Mouse (Mus musculus): ENCODE results near the gene Syndig1. TPM values are rescaled to one million over a fixed set of nuclear protein-coding genes. Genes with fewer than 3 reads are reported as not detected.

Syndig1 gene
- polyA plus RNA-seq, 1 experiment from 2014 or later, result 9.8 TPM

DNA sequence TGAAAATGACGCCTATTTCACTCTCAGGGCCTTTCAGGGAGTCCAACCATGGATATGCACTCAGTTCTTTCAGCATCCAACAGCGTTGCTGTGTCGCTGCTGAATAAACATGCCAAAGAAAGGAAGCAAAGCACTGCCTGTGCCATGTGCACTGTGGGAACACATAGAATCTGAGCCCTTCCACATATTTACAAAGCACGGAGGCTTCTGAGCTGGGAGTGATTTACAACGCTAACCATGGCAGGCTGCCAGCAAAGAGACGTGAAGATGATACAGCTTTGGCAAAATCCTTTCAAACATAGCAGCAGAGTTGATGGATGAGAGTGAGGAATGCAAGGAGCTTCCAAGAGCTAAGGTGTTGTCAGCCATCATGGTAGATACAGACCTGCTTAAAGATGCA lies 144.6 kb downstream of the Syndig1 start:
- Histone ChIP-seq H3K4me1 (replicated peaks; ENCODE audit: control insufficient read depth, insufficient read depth, low read length) (peaks cover 3% of the 10 kb centered on the region; the same call in 1 of the 2 replicates), H3K27me3 (replicated peaks; ENCODE audit: control insufficient read depth, insufficient read depth, low read length) (no peaks in the 10 kb centered on the region), H3K9me3 (ENCODE audit: control insufficient read depth, low read length) (no peaks in the 10 kb centered on the region), H3K27ac (ENCODE audit: low read depth) (0 out of 2 replicates have a peak overlapping the region, but pooled peaks have one; percentile 38), H3K9ac (ENCODE audit: low read length) (no peak overlapping the region), H3K36me3 (ENCODE audit: control insufficient read depth, insufficient read depth, low read length) (no peaks in the 10 kb centered on the region), H3K4me3 (ENCODE audit: low read depth, low read length) (no peak overlapping the region), H3K4me2 (ENCODE audit: low read length) (no peak overlapping the region)
- DNase-seq (ENCODE audit: low spot score), result peak; percentile 63
- 25% methylated on average over 6 of the region's 6 CpGs for WGBS
- no peak for ATAC-seq (replicated peaks; ENCODE audit: low FRiP score, low TSS enrichment, low read depth)

- ATAC-seq (replicated peaks; ENCODE audit: low FRiP score, low TSS enrichment, low read depth), result no peak
- H3K4me3 ChIP-seq (ENCODE audit: low read depth, low read length), result no peak overlapping the region
- H3K27ac ChIP-seq (ENCODE audit: low read depth), result no peak overlapping the region
- no peak overlapping the region for H3K9ac ChIP-seq (ENCODE audit: low read length)
- H3K4me2 ChIP-seq (ENCODE audit: low read length), result no peak overlapping the region
- no peaks in the 10 kb centered on the region for H3K4me1 ChIP-seq (replicated peaks; ENCODE audit: control insufficient read depth, insufficient read depth, low read length)
- H3K36me3 ChIP-seq (ENCODE audit: control insufficient read depth, insufficient read depth, low read length), result no peaks in the 10 kb centered on the region
- 81% methylated on average over 1 of the region's 1 CpGs for WGBS
- no peaks in the 10 kb centered on the region for H3K27me3 ChIP-seq (replicated peaks; ENCODE audit: control insufficient read depth, insufficient read depth, low read length)
- no peaks in the 10 kb centered on the region for H3K9me3 ChIP-seq (ENCODE audit: control insufficient read depth, low read length)
- DNase-seq (ENCODE audit: low spot score), result no peak
Measured at GRCm38 (mm10) chr2:149980419-149980818, 151.4 kb downstream of the Syndig1 start.

GRCm38 (mm10) chr2:149982466-149982865 lies 153.5 kb downstream of the Syndig1 start:
- DNase-seq (ENCODE audit: low spot score) (no peak), ATAC-seq (replicated peaks; ENCODE audit: low FRiP score, low TSS enrichment, low read depth) (no peak)
- no peaks in the 10 kb centered on the region for H3K36me3 ChIP-seq (ENCODE audit: control insufficient read depth, insufficient read depth, low read length)
- no peak overlapping the region for H3K4me3 ChIP-seq (ENCODE audit: low read depth, low read length)
- no peaks in the 10 kb centered on the region for H3K9me3 ChIP-seq (ENCODE audit: control insufficient read depth, low read length)
- H3K4me2 ChIP-seq (ENCODE audit: low read length), result no peak overlapping the region
- H3K4me1 ChIP-seq (replicated peaks; ENCODE audit: control insufficient read depth, insufficient read depth, low read length), result no peaks in the 10 kb centered on the region
- no peaks in the 10 kb centered on the region for H3K27me3 ChIP-seq (replicated peaks; ENCODE audit: control insufficient read depth, insufficient read depth, low read length)
- H3K27ac ChIP-seq (ENCODE audit: low read depth), result no peak overlapping the region
- H3K9ac ChIP-seq (ENCODE audit: low read length), result no peak overlapping the region

DNA sequence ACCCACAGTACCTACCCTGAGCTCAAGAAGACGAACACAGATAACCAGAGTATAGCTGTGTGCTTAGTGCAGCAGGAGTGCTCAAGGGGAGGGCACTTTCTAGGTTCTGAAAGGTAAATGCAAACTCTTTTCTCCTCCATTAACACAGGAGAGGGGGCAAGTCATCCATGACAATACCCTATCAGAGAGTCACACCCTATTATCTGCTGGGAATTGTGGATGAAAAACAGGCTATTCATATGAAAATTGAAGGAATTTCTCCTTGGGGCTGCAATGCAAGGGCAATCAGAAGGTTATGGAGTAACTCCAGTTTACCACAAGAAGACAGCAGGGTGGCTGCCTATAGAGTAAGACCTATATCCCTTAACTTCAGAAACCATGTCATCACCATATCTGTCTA lies 154.1 kb downstream of the Syndig1 start:
- ATAC-seq (replicated peaks; ENCODE audit: low FRiP score, low TSS enrichment, low read depth) (no peak), DNase-seq (ENCODE audit: low spot score) (no peak)
- Histone ChIP-seq H3K27me3 (replicated peaks; ENCODE audit: control insufficient read depth, insufficient read depth, low read length) (no peaks in the 10 kb centered on the region), H3K9me3 (ENCODE audit: control insufficient read depth, low read length) (no peaks in the 10 kb centered on the region), H3K4me1 (replicated peaks; ENCODE audit: control insufficient read depth, insufficient read depth, low read length) (no peaks in the 10 kb centered on the region), H3K4me3 (ENCODE audit: low read depth, low read length) (no peak overlapping the region), H3K9ac (ENCODE audit: low read length) (no peak overlapping the region), H3K4me2 (ENCODE audit: low read length) (no peak overlapping the region), H3K27ac (ENCODE audit: low read depth) (no peak overlapping the region), H3K36me3 (ENCODE audit: control insufficient read depth, insufficient read depth, low read length) (no peaks in the 10 kb centered on the region)
- WGBS, result 77% methylated on average over 1 of the region's 1 CpGs

GRCm38 (mm10) chr2:149987610-149988009 lies 158.6 kb downstream of the Syndig1 start:
- no peak overlapping the region for H3K4me3 ChIP-seq (ENCODE audit: low read depth, low read length)
- H3K27ac ChIP-seq (ENCODE audit: low read depth), result no peak overlapping the region
- ATAC-seq (replicated peaks; ENCODE audit: low FRiP score, low TSS enrichment, low read depth), result no peak
- no peaks in the 10 kb centered on the region for H3K4me1 ChIP-seq (replicated peaks; ENCODE audit: control insufficient read depth, insufficient read depth, low read length)
- H3K9me3 ChIP-seq (ENCODE audit: control insufficient read depth, low read length), result no peaks in the 10 kb centered on the region
- H3K27me3 ChIP-seq (replicated peaks; ENCODE audit: control insufficient read depth, insufficient read depth, low read length), result no peaks in the 10 kb centered on the region
- no peaks in the 10 kb centered on the region for H3K36me3 ChIP-seq (ENCODE audit: control insufficient read depth, insufficient read depth, low read length)
- no peak for DNase-seq (ENCODE audit: low spot score)
- no peak overlapping the region for H3K4me2 ChIP-seq (ENCODE audit: low read length)
- H3K9ac ChIP-seq (ENCODE audit: low read length), result no peak overlapping the region

DNA sequence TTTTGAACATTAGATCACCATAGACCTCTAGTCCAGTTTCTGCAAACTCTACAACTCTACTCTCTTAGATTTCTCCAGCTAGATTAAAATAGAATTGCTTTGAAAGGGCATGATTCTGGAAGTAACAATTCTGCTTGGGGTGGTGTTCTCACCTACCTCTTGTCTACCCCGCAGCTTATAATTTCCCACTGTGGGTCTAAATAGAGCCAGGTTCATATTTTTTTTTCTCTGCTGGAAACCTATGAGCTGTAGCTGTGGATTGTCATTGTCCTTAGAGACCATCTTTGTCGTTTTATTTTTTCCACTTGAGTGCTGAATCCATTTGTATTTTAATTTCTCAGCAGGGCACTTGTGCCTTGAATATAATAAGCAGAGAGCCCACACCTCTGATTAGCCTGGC lies 162.5 kb downstream of the Syndig1 start:
- no peak overlapping the region for H3K4me3 ChIP-seq (ENCODE audit: low read depth, low read length)
- H3K4me1 ChIP-seq (replicated peaks; ENCODE audit: control insufficient read depth, insufficient read depth, low read length), result peaks cover 2% of the 10 kb centered on the region
- H3K4me2 ChIP-seq (ENCODE audit: low read length), result no peak overlapping the region
- DNase-seq (ENCODE audit: low spot score), result no peak
- no peak for ATAC-seq (replicated peaks; ENCODE audit: low FRiP score, low TSS enrichment, low read depth)
- WGBS, result 72% methylated on average over 2 of the region's 2 CpGs
- H3K9ac ChIP-seq (ENCODE audit: low read length), result no peak overlapping the region
- no peak overlapping the region for H3K27ac ChIP-seq (ENCODE audit: low read depth)
- H3K36me3 ChIP-seq (ENCODE audit: control insufficient read depth, insufficient read depth, low read length), result no peaks in the 10 kb centered on the region
- H3K9me3 ChIP-seq (ENCODE audit: control insufficient read depth, low read length), result no peaks in the 10 kb centered on the region
- H3K27me3 ChIP-seq (replicated peaks; ENCODE audit: control insufficient read depth, insufficient read depth, low read length), result no peaks in the 10 kb centered on the region

GRCm38 (mm10) chr2:149992921-149993320 lies 163.9 kb downstream of the Syndig1 start:
- DNase-seq (ENCODE audit: low spot score), result no peak
- Histone ChIP-seq H3K27ac (ENCODE audit: low read depth) (no peak overlapping the region), H3K9me3 (ENCODE audit: control insufficient read depth, low read length) (no peaks in the 10 kb centered on the region), H3K27me3 (replicated peaks; ENCODE audit: control insufficient read depth, insufficient read depth, low read length) (no peaks in the 10 kb centered on the region), H3K4me1 (replicated peaks; ENCODE audit: control insufficient read depth, insufficient read depth, low read length) (peaks cover 14% of the 10 kb centered on the region), H3K4me3 (ENCODE audit: low read depth, low read length) (no peak overlapping the region), H3K36me3 (ENCODE audit: control insufficient read depth, insufficient read depth, low read length) (no peaks in the 10 kb centered on the region), H3K4me2 (ENCODE audit: low read length) (no peak overlapping the region), H3K9ac (ENCODE audit: low read length) (no peak overlapping the region)
- WGBS, result 90% methylated on average over 4 of the region's 4 CpGs
- ATAC-seq (replicated peaks; ENCODE audit: low FRiP score, low TSS enrichment, low read depth), result no peak

- DNase-seq (ENCODE audit: low spot score) (no peak), ATAC-seq (replicated peaks; ENCODE audit: low FRiP score, low TSS enrichment, low read depth) (no peak)
- Histone ChIP-seq H3K27me3 (replicated peaks; ENCODE audit: control insufficient read depth, insufficient read depth, low read length) (no peaks in the 10 kb centered on the region), H3K36me3 (ENCODE audit: control insufficient read depth, insufficient read depth, low read length) (no peaks in the 10 kb centered on the region), H3K9ac (ENCODE audit: low read length) (no peak overlapping the region), H3K27ac (ENCODE audit: low read depth) (0 out of 2 replicates have a peak overlapping the region, but pooled peaks have one; percentile 69), H3K4me2 (ENCODE audit: low read length) (no peak overlapping the region), H3K4me3 (ENCODE audit: low read depth, low read length) (no peak overlapping the region), H3K9me3 (ENCODE audit: control insufficient read depth, low read length) (no peaks in the 10 kb centered on the region), H3K4me1 (replicated peaks; ENCODE audit: control insufficient read depth, insufficient read depth, low read length) (peaks cover 19% of the 10 kb centered on the region)
- WGBS, result 70% methylated on average over 5 of the region's 5 CpGs
Measured at GRCm38 (mm10) chr2:149996382-149996964, 167.5 kb downstream of the Syndig1 start.

- Histone ChIP-seq H3K27me3 (replicated peaks; ENCODE audit: control insufficient read depth, insufficient read depth, low read length) (no peaks in the 10 kb centered on the region), H3K4me1 (replicated peaks; ENCODE audit: control insufficient read depth, insufficient read depth, low read length) (peaks cover 19% of the 10 kb centered on the region), H3K4me3 (ENCODE audit: low read depth, low read length) (no peak overlapping the region), H3K9ac (ENCODE audit: low read length) (no peak overlapping the region), H3K27ac (ENCODE audit: low read depth) (peak overlapping the region; percentile 69; the same call in 1 of the 2 replicates), H3K36me3 (ENCODE audit: control insufficient read depth, insufficient read depth, low read length) (no peaks in the 10 kb centered on the region), H3K9me3 (ENCODE audit: control insufficient read depth, low read length) (no peaks in the 10 kb centered on the region), H3K4me2 (ENCODE audit: low read length) (no peak overlapping the region)
- 60% methylated on average over 2 of the region's 2 CpGs for WGBS
- ATAC-seq (replicated peaks; ENCODE audit: low FRiP score, low TSS enrichment, low read depth) (0 out of 2 replicates have a peak, but pooled peaks have one; percentile 64), DNase-seq (ENCODE audit: low spot score) (no peak)
Measured at GRCm38 (mm10) chr2:149997657-149998056, 168.6 kb downstream of the Syndig1 start.

Measured in intestine, embryonic 14.5 days (tissue).